Mouse (Mus musculus): Measurements from ENCODE around the gene Sell.

- TF ChIP-seq CTCF (IDR thresholded peaks at IDR 0.05; ENCODE audit: low read depth, low read length) (no peak), POLR2A (IDR thresholded peaks at IDR 0.05; ENCODE audit: extremely low read depth, insufficient read depth, low read length) (no peak)
Observed at GRCm38 (mm10) chr1:164060071-164060470, 1.7 kb upstream of the Sell start.
